Mouse (Mus musculus) bone marrow, adult 2 months (tissue): ENCODE data around the gene Hamp.

Source experiments
- CTCF ChIP-seq: fragments of 200-500 bp; IDR thresholded peaks from 2 replicates; pipeline ENCODE4 v1.5.1; 2011; ENCODE audit warnings: low read length, control low read depth; ENCODE audit not compliant: control insufficient read depth, insufficient read depth
- POLR2A ChIP-seq: fragments of 200-500 bp; IDR thresholded peaks from 2 replicates; pipeline ENCODE4 v1.6.1; 2011; ENCODE audit warnings: low read depth, mild to moderate bottlenecking, control low read depth, low read length, borderline replicate concordance; ENCODE audit not compliant: control insufficient read depth

GRCm38 (mm10) chr7:30969174-30969573 is 25.3 kb upstream of the Hamp start:
- TF ChIP-seq CTCF: no peak
- TF ChIP-seq POLR2A: no peak
